Mouse (Mus musculus): Measurements from ENCODE around the gene Ciapin1.

GRCm38 (mm10) chr8:94857346-94858173, 19.4 kb upstream of the Ciapin1 start, which contains the start of gene Polr2c:
- no peak for TF ChIP-seq POLR2A (IDR thresholded peaks at IDR 0.05; ENCODE audit: low read depth, low read length)
- peak; percentile 77 for TF ChIP-seq CTCF (conservative IDR thresholded peaks at IDR 0.05; ENCODE audit: insufficient read depth, insufficient read length, low read depth, low read length)

All from kidney, adult 2 months (tissue).